Mouse (Mus musculus) myocyte (in vitro differentiated cells): ENCODE measurements around the gene Smarca4.

ENCODE experiments used
- CEBPB ChIP-seq: IDR thresholded peaks from 2 replicates; pipeline ENCODE4 v1.6.1; 2011; ENCODE audit warnings: mild to moderate bottlenecking, moderate library complexity; ENCODE audit not compliant: poor library complexity, insufficient read depth, severe bottlenecking
- E2F4 ChIP-seq: IDR thresholded peaks from one replicate; pipeline ENCODE4 v1.6.1; 2011; ENCODE audit warnings: mild to moderate bottlenecking, control low read depth, moderate library complexity; ENCODE audit not compliant: insufficient read depth
- MAX ChIP-seq: IDR thresholded peaks from one replicate; pipeline ENCODE4 v1.6.1; 2011; ENCODE audit warnings: low read depth, mild to moderate bottlenecking, control low read depth
- MYOD1 ChIP-seq, 3 experiments: IDR thresholded peaks; one replicate each; pipeline ENCODE4 v1.6.1; 2011; ENCODE audit warnings: control low read depth in 2 of 3, low read depth in 2 of 3, mild to moderate bottlenecking in 2 of 3, moderate library complexity in 1 of 3; ENCODE audit not compliant: insufficient read length in 2 of 3, control insufficient read depth in 1 of 3
- MYOG ChIP-seq, 3 experiments: IDR thresholded peaks; one replicate each; pipeline ENCODE4 v1.6.1; 2011; ENCODE audit warnings: control low read depth in 2 of 3, low read depth in 2 of 3, mild to moderate bottlenecking in 2 of 3; ENCODE audit not compliant: insufficient read length in 2 of 3, control insufficient read depth in 1 of 3, insufficient read depth in 1 of 3
- POLR2A ChIP-seq: IDR thresholded peaks from one replicate; pipeline ENCODE4 v1.6.1; 2011; ENCODE audit warnings: low read depth, mild to moderate bottlenecking, control low read depth, moderate library complexity; ENCODE audit not compliant: insufficient read length
- REST ChIP-seq: IDR thresholded peaks from one replicate; pipeline ENCODE4 v1.6.1; 2011; ENCODE audit warnings: mild to moderate bottlenecking, control low read depth, moderate library complexity; ENCODE audit not compliant: insufficient read depth, insufficient read length
- SRF ChIP-seq: IDR thresholded peaks from one replicate; pipeline ENCODE4 v1.6.1; 2011; ENCODE audit warnings: low read depth; ENCODE audit not compliant: control insufficient read depth, insufficient read length
- TCF12 ChIP-seq: IDR thresholded peaks from one replicate; pipeline ENCODE4 v1.6.1; 2011; ENCODE audit warnings: mild to moderate bottlenecking, control low read depth; ENCODE audit not compliant: poor library complexity, insufficient read depth, severe bottlenecking
- USF1 ChIP-seq: IDR thresholded peaks from one replicate; pipeline ENCODE4 v1.6.1; 2011; ENCODE audit warnings: low read depth, mild to moderate bottlenecking, control low read depth, moderate library complexity

- TF ChIP-seq E2F4 (no peak), USF1 (no peak), SRF (no peak), TCF12 (no peak), POLR2A (no peak), CEBPB (no peak), MYOG (IDR thresholded peaks at IDR 0.05; ENCODE audit: control insufficient read depth in 1 of 3, insufficient read depth in 1 of 3, insufficient read length in 2 of 3, low read depth in 2 of 3) (no peak), MYOD1 (IDR thresholded peaks at IDR 0.05; ENCODE audit: control insufficient read depth in 1 of 3, insufficient read length in 2 of 3, low read depth in 2 of 3) (no peak), MAX (no peak), REST (no peak)
Measured at GRCm38 (mm10) chr9:21614864-21615616, 929 bp upstream of the Smarca4 start.
